Mouse (Mus musculus) lung, embryonic 15.5 days (tissue): ENCODE measurements around the gene Llgl2. TPM values are rescaled to one million over a fixed set of nuclear protein-coding genes. Genes with fewer than 3 reads are reported as not detected.
A peak's percentile ranks its signal among the peaks of the same experiment; 100 is the strongest.
"Not testable (repeated sequence)": the region's sequence is repeated elsewhere in the genome, so short reads cannot be mapped to it uniquely, and the experiment has no call there.

Source experiments
- ATAC-seq: fragments of 200-750 bp; cut with Nextera tagmentation; 2 replicates; pipeline ENCODE4 v1.8.0; 2017; ENCODE audit warnings: moderate number of reproducible peaks, borderline replicate concordance; ENCODE audit not compliant: low FRiP score, low TSS enrichment; ENCODE audit errors: extremely low read depth
- H3K27ac ChIP-seq: fragments of 300-500 bp; sonication (generic); 2 replicates; pipeline ENCODE4 v1.5.1; 2015; ENCODE audit warnings: moderate library complexity, mild to moderate bottlenecking, inconsistent platforms
- H3K27me3 ChIP-seq: fragments of 300-500 bp; sonication (generic); 2 replicates; pipeline ENCODE4 v1.6.1; 2015; ENCODE audit warnings: inconsistent platforms
- H3K36me3 ChIP-seq: fragments of 300-500 bp; sonication (generic); 2 replicates; pipeline ENCODE4 v1.6.1; 2015; ENCODE audit warnings: inconsistent platforms
- H3K4me1 ChIP-seq: fragments of 300-500 bp; sonication (generic); 2 replicates; pipeline ENCODE4 v1.6.1; 2015; ENCODE audit warnings: inconsistent platforms
- H3K4me2 ChIP-seq: fragments of 300-500 bp; sonication (generic); 2 replicates; pipeline ENCODE4 v1.6.1; 2015; ENCODE audit warnings: inconsistent platforms, mild to moderate bottlenecking, moderate library complexity
- H3K4me3 ChIP-seq: fragments of 300-500 bp; sonication (generic); 2 replicates; pipeline ENCODE4 v1.5.1; 2015; ENCODE audit warnings: mild to moderate bottlenecking, inconsistent platforms
- H3K9ac ChIP-seq: fragments of 300-500 bp; sonication (generic); 2 replicates; pipeline ENCODE4 v1.6.1; 2015; ENCODE audit warnings: inconsistent platforms
- H3K9me3 ChIP-seq: fragments of 300-500 bp; sonication (generic); 2 replicates; pipeline ENCODE4 v1.6.1; 2016; ENCODE audit warnings: inconsistent platforms
- WGBS: fragments of 180-500 bp; shearing (Covaris S2); methylation state at CpG from one replicate; pipeline ENCODE4 v1.1.7; 2015; 5-methylcytosine and 5-hydroxymethylcytosine counted together
- polyA plus RNA-seq: library from polyadenylated mRNA; unstranded; fragments of >200 nt; fragmentation: Nextera tagmentation; extraction: Ambion mirVana; gene quantifications from 2 replicates; pipeline ENCODE4 v1.2.1, GENCODE M21; 2015

The Llgl2 gene
- polyA plus RNA-seq, 1 experiment from 2014 or later = 40.1 TPM

- Histone ChIP-seq H3K9me3 (no peaks in the 10 kb centered on the region), H3K27ac (peak overlapping the region; percentile 75), H3K4me2 (no peak overlapping the region), H3K9ac (no peak overlapping the region), H3K4me3 (no peak overlapping the region), H3K27me3 (no peaks in the 10 kb centered on the region), H3K36me3 (no peaks in the 10 kb centered on the region), H3K4me1 (peaks cover 84% of the 10 kb centered on the region)
- ATAC-seq = no peak
- 50% methylated on average over 3 of the region's 3 CpGs for WGBS
Measured at GRCm38 (mm10) chr11:115839732-115840131, 15.9 kb downstream of the Llgl2 start.

GRCm38 (mm10) chr11:115841044-115841443 lies 17.2 kb downstream of the Llgl2 start:
- Histone ChIP-seq H3K27me3 (no peaks in the 10 kb centered on the region), H3K9me3 (0 out of 2 replicates have a peak, but pooled peaks cover 4% of the 10 kb centered on the region), H3K4me1 (peaks cover 72% of the 10 kb centered on the region), H3K4me2 (no peak overlapping the region), H3K27ac (peak overlapping the region; percentile 92), H3K36me3 (peaks cover 13% of the 10 kb centered on the region), H3K4me3 (no peak overlapping the region), H3K9ac (no peak overlapping the region)
- WGBS = 85% methylated on average over 6 of the region's 6 CpGs
- ATAC-seq = no peak

GRCm38 (mm10) chr11:115841961-115842550 lies 18.2 kb downstream of the Llgl2 start:
- H3K36me3 ChIP-seq = peaks cover 22% of the 10 kb centered on the region
- no peak overlapping the region for H3K4me3 ChIP-seq
- ATAC-seq = peak; percentile 65
- no peak overlapping the region for H3K9ac ChIP-seq
- WGBS = 17% methylated on average over 6 of the region's 6 CpGs
- H3K9me3 ChIP-seq = 0 out of 2 replicates have a peak, but pooled peaks cover 4% of the 10 kb centered on the region
- peaks cover 64% of the 10 kb centered on the region for H3K4me1 ChIP-seq
- H3K27ac ChIP-seq = peak overlapping the region; percentile 92
- peak overlapping the region; percentile 10; the same call in 1 of the 2 replicates for H3K4me2 ChIP-seq
- H3K27me3 ChIP-seq = no peaks in the 10 kb centered on the region

- peaks cover 51% of the 10 kb centered on the region for H3K4me1 ChIP-seq
- WGBS = 75% methylated on average over 12 of the region's 14 CpGs
Measured at GRCm38 (mm10) chr11:115843141-115843890, 19.5 kb downstream of the Llgl2 start.

GRCm38 (mm10) chr11:115843891-115844239 lies 20.0 kb downstream of the Llgl2 start:
- Histone ChIP-seq H3K27me3 (no peaks in the 10 kb centered on the region), H3K36me3 (peaks cover 29% of the 10 kb centered on the region), H3K9me3 (0 out of 2 replicates have a peak, but pooled peaks cover 4% of the 10 kb centered on the region), H3K27ac (peak overlapping the region; percentile 65), H3K4me1 (peaks cover 46% of the 10 kb centered on the region), H3K9ac (no peak overlapping the region), H3K4me3 (no peak overlapping the region), H3K4me2 (no peak overlapping the region)
- no peak for ATAC-seq
- 77% methylated on average over 5 of the region's 5 CpGs for WGBS

More at GRCm38 (mm10) chr11:115843141-115843890, 19.5 kb downstream of the Llgl2 start:
- H3K4me2 ChIP-seq = no peak overlapping the region
- H3K27ac ChIP-seq = peak overlapping the region; percentile 92
- 0 out of 2 replicates have a peak, but pooled peaks cover 4% of the 10 kb centered on the region for H3K9me3 ChIP-seq
- no peak overlapping the region for H3K9ac ChIP-seq
- no peaks in the 10 kb centered on the region for H3K27me3 ChIP-seq
- H3K4me3 ChIP-seq = no peak overlapping the region
- no peak for ATAC-seq
- H3K36me3 ChIP-seq = peaks cover 29% of the 10 kb centered on the region

- peaks cover 29% of the 10 kb centered on the region for H3K36me3 ChIP-seq
- peak overlapping the region; percentile 65 for H3K27ac ChIP-seq
- H3K4me1 ChIP-seq = peaks cover 42% of the 10 kb centered on the region
- WGBS = 56% methylated on average over 8 of the region's 8 CpGs
- H3K9ac ChIP-seq = no peak overlapping the region
- 0 out of 2 replicates have a peak, but pooled peaks cover 4% of the 10 kb centered on the region for H3K9me3 ChIP-seq
- no peak overlapping the region for H3K4me2 ChIP-seq
- no peak for ATAC-seq
- H3K27me3 ChIP-seq = no peaks in the 10 kb centered on the region
- no peak overlapping the region for H3K4me3 ChIP-seq
Measured at GRCm38 (mm10) chr11:115844240-115844639, 20.4 kb downstream of the Llgl2 start.

- Histone ChIP-seq H3K4me3 (no peak overlapping the region), H3K36me3 (peaks cover 36% of the 10 kb centered on the region), H3K4me2 (no peak overlapping the region), H3K27ac (no peak overlapping the region), H3K9me3 (0 out of 2 replicates have a peak, but pooled peaks cover 4% of the 10 kb centered on the region), H3K27me3 (no peaks in the 10 kb centered on the region), H3K9ac (no peak overlapping the region), H3K4me1 (peaks cover 30% of the 10 kb centered on the region)
- no peak for ATAC-seq
- 95% methylated on average over 2 of the region's 2 CpGs for WGBS
Measured at GRCm38 (mm10) chr11:115845819-115846218, 22.0 kb downstream of the Llgl2 start.

GRCm38 (mm10) chr11:115854674-115855073 lies 30.8 kb downstream of the Llgl2 start:
- Histone ChIP-seq H3K27ac (no peak overlapping the region), H3K4me2 (no peak overlapping the region), H3K27me3 (peaks cover 32% of the 10 kb centered on the region), H3K9me3 (0 out of 2 replicates have a peak, but pooled peaks cover 4% of the 10 kb centered on the region), H3K4me1 (peaks cover 17% of the 10 kb centered on the region), H3K9ac (no peak overlapping the region), H3K36me3 (peaks cover 27% of the 10 kb centered on the region), H3K4me3 (no peak overlapping the region)
- 83% methylated on average over 6 of the region's 6 CpGs for WGBS
- ATAC-seq = no peak

GRCm38 (mm10) chr11:115857146-115857545 lies 33.3 kb downstream of the Llgl2 start:
- H3K4me3 ChIP-seq, H3K27ac ChIP-seq, H3K9ac ChIP-seq, H3K4me2 ChIP-seq, H3K9me3 ChIP-seq, ATAC-seq: not testable (repeated sequence)
- Histone ChIP-seq H3K27me3 (peaks cover 57% of the 10 kb centered on the region), H3K4me1 (peaks cover 17% of the 10 kb centered on the region), H3K36me3 (peaks cover 15% of the 10 kb centered on the region; the same call in 1 of the 2 replicates)
- 88% methylated on average over 4 of the region's 4 CpGs for WGBS

- Histone ChIP-seq H3K4me3 (no peak overlapping the region), H3K4me2 (no peak overlapping the region), H3K27me3 (peaks cover 57% of the 10 kb centered on the region), H3K4me1 (peaks cover 17% of the 10 kb centered on the region), H3K36me3 (peaks cover 15% of the 10 kb centered on the region; the same call in 1 of the 2 replicates), H3K9me3 (0 out of 2 replicates have a peak, but pooled peaks cover 4% of the 10 kb centered on the region), H3K9ac (no peak overlapping the region), H3K27ac (no peak overlapping the region)
- ATAC-seq = no peak
- WGBS = 33% methylated on average over 13 of the region's 13 CpGs
Measured at GRCm38 (mm10) chr11:115857936-115858335, 34.1 kb downstream of the Llgl2 start.

- 0 out of 2 replicates have a peak, but pooled peaks cover 4% of the 10 kb centered on the region for H3K9me3 ChIP-seq
- no peak for ATAC-seq
- no peak within 1 kb of the TSS for H3K27ac ChIP-seq
- 14% methylated on average over 27 of the region's 27 CpGs for WGBS
- H3K4me1 ChIP-seq = peaks cover 17% of the 10 kb centered on the region
- H3K27me3 ChIP-seq = peaks cover 57% of the 10 kb centered on the region
- peak within 1 kb of the TSS; percentile 78 for H3K4me2 ChIP-seq
- peak within 1 kb of the TSS; percentile 39; the same call in 1 of the 2 replicates for H3K9ac ChIP-seq
- peak within 1 kb of the TSS; percentile 41 for H3K4me3 ChIP-seq
- H3K36me3 ChIP-seq = peaks cover 15% of the 10 kb centered on the region; the same call in 1 of the 2 replicates
Measured at GRCm38 (mm10) chr11:115858354-115858753, 34.5 kb downstream of the Llgl2 start, which contains the start of gene Myo15b. Myo15b (plus strand) TSS chr11:115858406.
